Mouse (Mus musculus): Measurements from ENCODE around the gene Ascc1. TPM values are rescaled to one million over a fixed set of nuclear protein-coding genes. Genes with fewer than 3 reads are reported as not detected.

The Ascc1 gene
- polyA plus RNA-seq, 1 experiment from 2014 or later, result 38.0 TPM

DNA sequence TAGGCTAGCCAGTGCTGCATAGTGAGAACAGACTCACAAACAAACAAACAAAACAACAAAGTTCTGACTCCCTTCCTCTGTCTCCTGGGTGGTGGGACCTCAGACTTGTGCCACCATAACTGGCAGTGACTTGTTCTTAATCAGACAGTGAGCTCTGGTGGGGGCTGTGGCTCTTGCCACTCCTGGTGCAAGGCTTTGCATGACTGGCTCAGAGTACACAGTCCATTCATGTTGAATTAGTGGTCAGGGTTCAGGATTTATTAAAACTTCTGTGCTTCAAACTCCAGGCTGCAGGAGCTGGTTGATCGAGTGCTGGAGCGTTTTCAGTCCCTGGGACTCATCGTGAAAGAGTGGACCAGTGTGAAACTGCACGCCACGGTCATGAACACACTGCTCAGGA lies 59.6 kb downstream of the Ascc1 start:
- Histone ChIP-seq H3K27ac (no peak overlapping the region), H3K4me3 (no peak overlapping the region), H3K27me3 (no peaks in the 10 kb centered on the region), H3K9me3 (replicated peaks) (peaks cover 5% of the 10 kb centered on the region), H3K9ac (no peak overlapping the region), H3K4me2 (replicated peaks) (no peak overlapping the region), H3K36me3 (peaks cover 3% of the 10 kb centered on the region; the same call in 1 of the 2 replicates), H3K4me1 (0 out of 2 replicates have a peak, but pooled peaks cover 2% of the 10 kb centered on the region)
- no peak for ATAC-seq (ENCODE audit: low FRiP score)
- WGBS, result 81% methylated on average over 5 of the region's 5 CpGs

DNA sequence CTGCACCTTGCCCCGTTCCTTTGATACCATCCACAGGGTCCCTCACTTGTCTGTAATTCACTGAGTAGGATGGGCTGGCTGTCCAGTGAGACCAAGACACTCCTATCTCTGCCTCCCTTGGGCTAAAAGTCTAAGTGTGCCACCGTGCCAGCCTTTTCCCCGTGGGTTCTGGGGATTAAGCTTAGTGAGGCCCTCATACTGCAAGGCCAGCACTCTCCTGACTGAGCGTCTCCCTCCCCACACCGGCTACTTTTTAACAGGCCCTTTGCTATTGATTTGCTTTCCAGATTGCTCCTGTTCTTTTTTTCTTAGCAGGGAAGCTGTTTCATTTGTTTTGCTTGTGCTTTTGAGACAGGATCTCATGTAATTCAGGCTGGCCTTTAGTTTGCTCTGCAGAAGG lies 60.3 kb downstream of the Ascc1 start:
- Histone ChIP-seq H3K9me3 (replicated peaks) (no peaks in the 10 kb centered on the region), H3K4me1 (0 out of 2 replicates have a peak, but pooled peaks cover 2% of the 10 kb centered on the region), H3K4me3 (no peak overlapping the region), H3K4me2 (replicated peaks) (no peak overlapping the region), H3K36me3 (peaks cover 3% of the 10 kb centered on the region; the same call in 1 of the 2 replicates), H3K27me3 (no peaks in the 10 kb centered on the region), H3K27ac (no peak overlapping the region; the same call in 1 of the 2 replicates), H3K9ac (no peak overlapping the region)
- ATAC-seq (ENCODE audit: low FRiP score), result no peak
- WGBS, result 42% methylated on average over 5 of the region's 5 CpGs

DNA sequence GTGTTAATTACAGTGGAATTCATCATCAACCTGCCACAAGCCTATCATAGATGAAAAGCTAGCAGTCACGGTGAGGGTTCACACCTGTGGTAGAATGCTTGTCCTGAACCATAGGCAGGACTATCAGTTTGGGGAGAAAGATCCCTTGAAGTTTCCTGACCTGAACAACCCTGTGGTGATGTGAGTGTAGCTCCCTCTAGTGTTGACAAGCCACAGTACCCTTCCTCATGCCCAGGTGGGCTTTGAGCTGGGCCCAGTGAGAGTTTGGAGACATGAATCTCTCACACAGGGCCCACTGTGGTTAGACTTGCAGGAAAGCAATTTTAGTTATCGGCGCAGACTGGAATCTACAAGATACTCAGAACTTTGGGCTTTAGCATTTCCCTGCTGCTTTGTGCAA lies 63.9 kb downstream of the Ascc1 start:
- Histone ChIP-seq H3K4me3 (no peak overlapping the region), H3K9me3 (replicated peaks) (no peaks in the 10 kb centered on the region), H3K27ac (no peak overlapping the region), H3K9ac (no peak overlapping the region), H3K4me2 (replicated peaks) (no peak overlapping the region), H3K4me1 (0 out of 2 replicates have a peak, but pooled peaks cover 2% of the 10 kb centered on the region), H3K36me3 (peaks cover 3% of the 10 kb centered on the region; the same call in 1 of the 2 replicates), H3K27me3 (no peaks in the 10 kb centered on the region)
- ATAC-seq (ENCODE audit: low FRiP score), result no peak
- 77% methylated on average over 3 of the region's 3 CpGs for WGBS

DNA sequence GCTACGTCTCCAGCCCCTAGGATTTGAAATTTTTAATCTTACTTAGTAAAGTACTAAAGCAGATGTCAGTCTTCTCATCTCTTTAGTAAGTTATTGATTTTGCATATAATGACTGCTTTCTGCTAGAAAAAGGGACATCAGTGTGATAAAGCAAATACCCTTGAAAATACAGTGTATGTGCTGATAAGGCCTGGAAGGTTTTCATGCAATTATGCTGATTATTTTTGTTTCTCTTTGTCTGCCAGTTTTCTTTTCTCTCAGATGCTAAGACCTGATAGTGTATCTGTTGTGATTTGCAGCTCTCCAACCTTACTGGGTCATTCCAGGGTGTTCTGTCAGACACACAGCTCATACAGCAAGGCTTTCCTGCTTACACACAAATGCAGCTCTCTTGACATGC lies 72.6 kb downstream of the Ascc1 start:
- H3K27ac ChIP-seq, result no peak overlapping the region
- no peak overlapping the region for H3K9ac ChIP-seq
- 77% methylated on average over 1 of the region's 1 CpGs for WGBS
- no peaks in the 10 kb centered on the region for H3K9me3 ChIP-seq (replicated peaks)
- H3K4me1 ChIP-seq, result peaks cover 11% of the 10 kb centered on the region
- no peak overlapping the region for H3K4me2 ChIP-seq (replicated peaks)
- ATAC-seq (ENCODE audit: low FRiP score), result no peak
- no peaks in the 10 kb centered on the region for H3K27me3 ChIP-seq
- H3K36me3 ChIP-seq, result no peaks in the 10 kb centered on the region
- no peak overlapping the region for H3K4me3 ChIP-seq

DNA sequence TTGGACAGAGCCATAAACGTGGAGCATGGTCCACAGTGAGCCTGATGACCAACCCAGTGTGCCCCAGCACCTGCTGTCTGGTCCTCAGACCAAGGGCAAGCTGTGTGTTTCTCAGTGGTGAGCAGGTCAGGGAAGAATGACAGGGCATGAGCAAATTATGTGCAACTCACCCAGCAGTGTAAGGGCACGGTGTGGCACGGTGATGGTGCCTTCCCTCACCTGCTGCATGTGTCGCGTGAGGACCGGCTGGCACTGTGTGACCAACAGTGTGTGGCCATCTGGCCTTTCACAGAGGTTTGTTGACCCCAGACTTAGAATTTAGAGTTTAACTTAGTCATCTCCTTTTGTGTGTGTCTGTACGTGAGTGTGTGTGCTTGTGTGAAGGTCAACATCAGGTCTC lies 74.6 kb downstream of the Ascc1 start:
- WGBS, result 88% methylated on average over 7 of the region's 7 CpGs
- no peak for ATAC-seq (ENCODE audit: low FRiP score)
- Histone ChIP-seq H3K36me3 (no peaks in the 10 kb centered on the region), H3K4me2 (replicated peaks) (no peak overlapping the region), H3K27me3 (no peaks in the 10 kb centered on the region), H3K4me3 (no peak overlapping the region), H3K9me3 (replicated peaks) (no peaks in the 10 kb centered on the region), H3K4me1 (peaks cover 20% of the 10 kb centered on the region), H3K27ac (no peak overlapping the region), H3K9ac (no peak overlapping the region)

DNA sequence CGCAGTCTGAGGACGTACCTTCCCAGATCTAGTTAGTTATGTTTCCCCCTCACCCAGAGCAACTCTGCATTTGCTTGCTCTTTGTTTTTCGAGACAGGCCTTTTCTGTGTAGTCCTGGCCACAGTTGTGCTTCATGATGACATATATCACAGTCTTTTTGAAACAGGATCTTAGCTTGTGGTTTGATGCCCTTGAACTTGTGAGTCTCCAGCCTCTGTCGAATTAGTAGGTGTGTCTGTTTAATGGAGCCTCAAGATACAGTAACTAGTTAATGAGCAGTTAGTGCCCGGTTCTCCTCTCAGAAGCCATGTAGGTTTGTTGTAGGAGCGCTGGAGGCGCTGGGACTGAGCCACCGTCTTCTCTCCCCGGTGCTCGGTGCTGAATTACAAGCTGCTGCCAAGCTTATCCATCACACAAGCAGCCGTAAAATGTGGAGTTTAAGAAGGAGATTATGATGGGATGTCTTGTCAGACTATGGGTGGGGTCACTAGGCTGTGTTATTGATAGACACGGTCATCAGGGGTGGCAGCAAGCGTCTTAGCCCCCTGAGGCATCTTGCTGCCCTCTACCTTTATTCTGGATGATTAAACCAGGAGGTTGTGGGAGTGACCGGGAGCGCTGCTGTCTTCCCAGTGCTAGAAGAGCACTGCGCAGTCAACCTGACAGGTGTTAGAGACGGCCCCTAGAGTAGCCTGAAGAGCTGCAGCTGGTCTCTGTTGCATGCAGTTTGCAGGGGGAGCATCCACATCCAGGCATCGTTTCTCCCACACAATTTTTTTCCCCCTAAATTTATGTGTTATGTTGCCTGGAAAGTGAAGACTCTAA lies 75.3 kb downstream of the Ascc1 start:
- H3K27me3 ChIP-seq, result no peaks in the 10 kb centered on the region
- no peak overlapping the region for H3K4me2 ChIP-seq (replicated peaks)
- 76% methylated on average over 18 of the region's 18 CpGs for WGBS
- H3K9me3 ChIP-seq (replicated peaks), result no peaks in the 10 kb centered on the region
- H3K4me1 ChIP-seq, result peaks cover 20% of the 10 kb centered on the region
- no peaks in the 10 kb centered on the region for H3K36me3 ChIP-seq
- H3K9ac ChIP-seq, result no peak overlapping the region
- 0 out of 2 replicates have a peak overlapping the region, but pooled peaks have one; percentile 17 for H3K27ac ChIP-seq
- no peak for ATAC-seq (ENCODE audit: low FRiP score)
- no peak overlapping the region for H3K4me3 ChIP-seq

DNA sequence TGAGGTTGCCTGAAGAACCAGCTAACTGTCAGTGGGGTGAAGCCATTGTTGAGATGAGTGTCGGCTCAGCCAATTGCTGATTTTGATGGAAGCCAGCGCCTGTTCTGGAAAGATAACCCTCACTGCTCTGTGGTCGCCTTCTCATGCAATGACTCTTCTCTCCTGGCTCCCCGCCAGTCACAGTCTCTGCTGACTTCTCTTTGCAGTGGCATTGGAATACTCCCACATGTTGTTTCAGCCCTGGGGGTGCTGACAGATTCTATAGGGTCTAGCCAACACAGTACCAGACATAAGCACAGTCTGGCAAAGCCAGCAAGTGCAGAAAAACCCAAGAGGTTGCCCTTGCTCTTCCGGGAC lies 75.9 kb downstream of the Ascc1 start:
- no peaks in the 10 kb centered on the region for H3K9me3 ChIP-seq (replicated peaks)
- H3K27me3 ChIP-seq, result no peaks in the 10 kb centered on the region
- no peak overlapping the region for H3K9ac ChIP-seq
- peaks cover 20% of the 10 kb centered on the region for H3K4me1 ChIP-seq
- 0 out of 2 replicates have a peak overlapping the region, but pooled peaks have one; percentile 17 for H3K27ac ChIP-seq
- H3K4me3 ChIP-seq, result no peak overlapping the region
- WGBS, result 72% methylated on average over 5 of the region's 5 CpGs
- H3K4me2 ChIP-seq (replicated peaks), result no peak overlapping the region
- no peaks in the 10 kb centered on the region for H3K36me3 ChIP-seq
- no peak for ATAC-seq (ENCODE audit: low FRiP score)

DNA sequence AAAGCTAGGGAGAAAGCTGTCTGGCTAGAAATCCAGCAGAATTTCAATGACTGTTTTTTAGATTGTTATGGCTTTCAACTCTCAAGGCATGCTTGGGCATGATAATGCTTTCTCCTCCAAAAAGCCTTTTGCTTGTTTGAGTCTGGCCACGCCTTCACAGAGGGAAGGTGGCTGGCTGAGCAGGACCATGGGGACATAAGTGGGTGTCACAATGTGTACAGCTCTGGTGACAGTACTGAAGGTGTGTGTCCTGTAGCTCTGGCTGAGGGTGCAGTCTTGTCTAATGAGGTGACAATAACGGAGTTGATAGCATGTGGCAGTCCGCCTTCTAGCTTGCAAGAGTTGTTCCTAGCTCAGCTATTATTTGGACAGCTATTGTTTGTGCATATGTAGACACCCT lies 77.6 kb downstream of the Ascc1 start:
- no peaks in the 10 kb centered on the region for H3K27me3 ChIP-seq

DNA sequence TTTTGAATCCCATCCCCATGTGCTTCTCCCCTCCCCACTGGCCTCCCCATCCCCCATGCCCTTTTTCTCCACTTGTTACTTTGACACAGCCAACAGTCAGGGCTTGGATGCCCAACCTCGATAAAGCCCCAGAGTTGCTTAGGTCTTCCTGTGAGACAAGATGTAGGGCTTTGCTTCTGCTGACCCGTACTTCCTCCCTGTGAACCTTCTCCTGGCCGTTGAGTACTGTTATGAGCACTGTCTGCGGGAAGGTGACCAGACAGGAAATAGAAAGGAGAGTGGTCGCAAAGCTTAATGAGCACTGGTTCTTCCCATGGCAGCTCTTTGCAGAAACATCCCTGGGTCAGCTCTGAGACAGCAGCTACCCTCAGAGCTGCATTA lies 78.0 kb downstream of the Ascc1 start:
- no peak for ATAC-seq (ENCODE audit: low FRiP score)
- H3K4me3 ChIP-seq, result no peak overlapping the region
- 66% methylated on average over 5 of the region's 5 CpGs for WGBS

More for the DNA sequence above, 77.6 kb downstream of the Ascc1 start:
- Histone ChIP-seq H3K4me3 (no peak overlapping the region), H3K36me3 (no peaks in the 10 kb centered on the region), H3K4me1 (peaks cover 20% of the 10 kb centered on the region), H3K9me3 (replicated peaks) (no peaks in the 10 kb centered on the region), H3K4me2 (replicated peaks) (no peak overlapping the region), H3K27ac (no peak overlapping the region), H3K9ac (no peak overlapping the region)
- no peak for ATAC-seq (ENCODE audit: low FRiP score)
- 66% methylated on average over 3 of the region's 3 CpGs for WGBS

DNA sequence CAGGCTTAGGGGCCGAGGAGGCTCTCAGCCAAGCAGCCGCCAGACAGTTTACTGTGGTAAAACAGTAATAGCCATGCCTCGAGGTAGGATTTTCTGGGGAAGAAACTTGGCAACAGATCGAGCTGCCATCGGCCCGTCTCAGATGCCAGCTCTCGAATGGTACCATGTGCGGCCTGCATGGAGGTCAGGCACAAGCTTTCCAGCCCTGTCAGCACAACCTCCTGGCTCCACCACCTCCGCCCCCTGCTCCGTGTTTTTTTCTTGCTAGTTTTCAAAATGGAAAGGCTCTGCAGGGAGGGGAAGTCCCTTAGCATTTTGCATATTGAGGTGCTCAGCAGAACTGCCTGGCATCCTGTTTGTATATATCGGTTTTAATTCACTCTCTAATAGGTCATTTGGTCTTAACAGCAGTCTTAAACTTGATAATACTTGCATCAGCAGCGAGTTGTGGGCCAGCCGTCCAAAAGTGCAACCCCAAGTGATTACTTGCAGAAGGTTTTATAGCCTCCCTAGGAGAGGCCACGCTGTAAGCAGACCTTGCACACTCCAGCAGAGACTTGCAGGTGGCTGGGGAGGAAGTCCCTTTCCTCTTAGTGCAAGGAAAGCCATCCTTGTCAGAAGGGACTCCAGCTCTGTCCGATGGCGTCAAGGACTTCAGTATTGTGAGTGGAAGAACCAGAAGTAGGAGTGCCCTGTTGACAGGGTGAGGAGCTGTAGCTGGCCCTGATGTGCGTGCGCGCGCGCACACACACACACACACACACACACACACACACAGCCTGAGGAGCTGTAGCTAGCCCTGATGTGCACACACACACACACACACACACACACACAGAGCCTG lies 78.6 kb downstream of the Ascc1 start:
- no peak for ATAC-seq (ENCODE audit: low FRiP score)
- Histone ChIP-seq H3K4me1 (peaks cover 20% of the 10 kb centered on the region), H3K4me2 (replicated peaks) (no peak overlapping the region), H3K36me3 (no peaks in the 10 kb centered on the region), H3K27me3 (no peaks in the 10 kb centered on the region), H3K9ac (no peak overlapping the region), H3K9me3 (replicated peaks) (no peaks in the 10 kb centered on the region), H3K27ac (no peak overlapping the region; the same call in 1 of the 2 replicates), H3K4me3 (no peak overlapping the region)
- WGBS, result 74% methylated on average over 21 of the region's 21 CpGs

More for the DNA sequence above, 78.0 kb downstream of the Ascc1 start:
- no peaks in the 10 kb centered on the region for H3K27me3 ChIP-seq
- no peaks in the 10 kb centered on the region for H3K36me3 ChIP-seq
- H3K4me1 ChIP-seq, result peaks cover 20% of the 10 kb centered on the region
- no peak overlapping the region for H3K9ac ChIP-seq
- H3K9me3 ChIP-seq (replicated peaks), result no peaks in the 10 kb centered on the region
- H3K27ac ChIP-seq, result no peak overlapping the region; the same call in 1 of the 2 replicates
- no peak overlapping the region for H3K4me2 ChIP-seq (replicated peaks)

DNA sequence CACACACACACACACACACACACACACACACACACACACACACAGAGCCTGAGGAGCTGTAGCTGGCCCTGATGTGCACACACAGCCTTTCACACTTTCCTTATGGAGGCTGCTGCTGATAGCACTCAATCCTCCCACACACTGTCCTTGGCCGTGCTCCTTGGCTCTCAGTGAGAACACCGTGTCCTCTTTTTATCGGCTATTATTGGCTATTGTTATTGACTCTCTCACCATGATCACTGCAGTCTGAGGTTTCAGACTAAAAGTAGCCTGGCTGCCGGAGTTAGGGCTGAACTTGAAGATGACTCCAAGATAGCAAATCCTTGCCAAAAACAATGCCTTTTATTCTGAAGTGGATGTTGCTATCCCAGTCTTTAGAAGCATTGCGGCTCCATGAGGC lies 79.3 kb downstream of the Ascc1 start:
- no peaks in the 10 kb centered on the region for H3K9me3 ChIP-seq (replicated peaks)
- peaks cover 20% of the 10 kb centered on the region for H3K4me1 ChIP-seq
- no peaks in the 10 kb centered on the region for H3K27me3 ChIP-seq
- 51% methylated on average over 5 of the region's 5 CpGs for WGBS
- H3K9ac ChIP-seq, result no peak overlapping the region
- H3K36me3 ChIP-seq, result no peaks in the 10 kb centered on the region
- no peak overlapping the region for H3K27ac ChIP-seq
- no peak overlapping the region for H3K4me2 ChIP-seq (replicated peaks)
- ATAC-seq (ENCODE audit: low FRiP score), result no peak
- H3K4me3 ChIP-seq, result no peak overlapping the region

DNA sequence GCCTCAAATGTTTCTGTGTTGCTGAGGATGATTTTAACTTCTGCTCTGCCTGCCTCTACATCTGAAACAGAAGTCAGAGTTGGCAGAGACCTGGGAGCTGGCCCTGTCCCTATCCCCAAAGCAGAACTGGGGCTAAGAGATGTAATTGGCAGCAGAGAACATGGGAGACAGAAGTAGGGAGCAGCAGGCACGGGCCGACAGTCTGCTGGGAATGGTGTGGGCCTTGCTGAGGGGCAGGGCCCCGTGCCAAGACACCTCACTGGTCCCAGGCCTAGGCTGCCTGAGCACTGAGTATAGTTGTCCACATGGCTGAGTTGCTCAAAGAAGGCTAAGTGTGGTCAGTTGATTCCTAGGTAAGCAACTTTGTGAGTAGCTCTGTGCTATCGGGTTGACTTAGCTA lies 81.5 kb downstream of the Ascc1 start:
- Histone ChIP-seq H3K9ac (no peak overlapping the region), H3K4me1 (peaks cover 12% of the 10 kb centered on the region), H3K36me3 (no peaks in the 10 kb centered on the region), H3K27me3 (no peaks in the 10 kb centered on the region), H3K4me2 (replicated peaks) (no peak overlapping the region), H3K27ac (no peak overlapping the region), H3K9me3 (replicated peaks) (no peaks in the 10 kb centered on the region), H3K4me3 (no peak overlapping the region)
- no peak for ATAC-seq (ENCODE audit: low FRiP score)
- 94% methylated on average over 4 of the region's 4 CpGs for WGBS
